Mouse (Mus musculus) right cerebral cortex, postnatal 4 days (tissue): Measurements from ENCODE around the gene Fbrs.
"Not testable (repeated sequence)": the region's sequence is repeated elsewhere in the genome, so short reads cannot be mapped to it uniquely, and the experiment has no call there.

ENCODE experiments used
- DNase-seq: peaks from one replicate; pipeline ENCODE4 v3.0.0-alpha.2; 2022

Gene Fbrs

GRCm38 (mm10) chr7:127478635-127479317 is at the start of gene Fbrs:
Gene Fbrs (plus strand): TSS chr7:127479199.
- peak; percentile 91 for DNase-seq

- DNase-seq = no peak
Measured at GRCm38 (mm10) chr7:127435206-127435605, 43.8 kb upstream of the Fbrs start.

GRCm38 (mm10) chr7:127437724-127438123 is 41.3 kb upstream of the Fbrs start:
- DNase-seq = no peak

GRCm38 (mm10) chr7:127443976-127444375 is 35.0 kb upstream of the Fbrs start:
- no peak for DNase-seq

GRCm38 (mm10) chr7:127448521-127449300 is 30.3 kb upstream of the Fbrs start, which contains the start of gene Zfp689:
Gene Zfp689 (minus strand): TSS chr7:127449158.
- peak; percentile 85 for DNase-seq

- no peak for DNase-seq
Measured at GRCm38 (mm10) chr7:127449966-127450365, 29.0 kb upstream of the Fbrs start.

- no peak for DNase-seq
Measured at GRCm38 (mm10) chr7:127453056-127453455, 25.9 kb upstream of the Fbrs start.

- DNase-seq = no peak
Measured at GRCm38 (mm10) chr7:127454905-127455304, 24.1 kb upstream of the Fbrs start.

GRCm38 (mm10) chr7:127458371-127459122 is 20.5 kb upstream of the Fbrs start:
- not testable (repeated sequence) for DNase-seq

- not testable (repeated sequence) for DNase-seq
Measured at GRCm38 (mm10) chr7:127459311-127459710, 19.7 kb upstream of the Fbrs start, which contains the start of gene Prr14. Gene Prr14 (plus strand): TSS chr7:127459611.

GRCm38 (mm10) chr7:127465191-127465590 is 13.8 kb upstream of the Fbrs start:
- DNase-seq = no peak

- DNase-seq = not testable (repeated sequence)
Measured at GRCm38 (mm10) chr7:127465670-127466069, 13.3 kb upstream of the Fbrs start.

- DNase-seq = no peak
Measured at GRCm38 (mm10) chr7:127466606-127467005, 12.4 kb upstream of the Fbrs start.

GRCm38 (mm10) chr7:127470011-127470715 is 8.8 kb upstream of the Fbrs start:
- peak; percentile 32 for DNase-seq

GRCm38 (mm10) chr7:127470743-127471645 is 8.0 kb upstream of the Fbrs start:
- DNase-seq = peak; percentile 92

- peak; percentile 51 for DNase-seq
Measured at GRCm38 (mm10) chr7:127471646-127472010, 7.4 kb upstream of the Fbrs start.

- no peak for DNase-seq
Measured at GRCm38 (mm10) chr7:127472060-127472459, 6.9 kb upstream of the Fbrs start.

GRCm38 (mm10) chr7:127473705-127474104 is 5.3 kb upstream of the Fbrs start:
- peak; percentile 35 for DNase-seq

GRCm38 (mm10) chr7:127474378-127475070 is 4.5 kb upstream of the Fbrs start:
- DNase-seq = no peak

GRCm38 (mm10) chr7:127475186-127475740 is 3.7 kb upstream of the Fbrs start:
- DNase-seq = no peak

GRCm38 (mm10) chr7:127476336-127476735 is 2.7 kb upstream of the Fbrs start:
- DNase-seq = peak; percentile 43
